Mouse (Mus musculus) liver, adult 2 months (tissue): ENCODE measurements around the gene Mta2.
"Not testable (repeated sequence)": the region's sequence is repeated elsewhere in the genome, so short reads cannot be mapped to it uniquely, and the experiment has no call there.

Experiments
- CTCF ChIP-seq: fragments of 200-500 bp; IDR thresholded peaks from 2 replicates; pipeline ENCODE4 v1.5.1; 2011; ENCODE audit warnings: low read depth, low read length, control low read depth
- POLR2A ChIP-seq: fragments of 200-500 bp; IDR thresholded peaks from 2 replicates; pipeline ENCODE4 v1.6.1; 2011; ENCODE audit warnings: low read length, control low read depth; ENCODE audit not compliant: insufficient read depth; ENCODE audit errors: extremely low read depth

DNA sequence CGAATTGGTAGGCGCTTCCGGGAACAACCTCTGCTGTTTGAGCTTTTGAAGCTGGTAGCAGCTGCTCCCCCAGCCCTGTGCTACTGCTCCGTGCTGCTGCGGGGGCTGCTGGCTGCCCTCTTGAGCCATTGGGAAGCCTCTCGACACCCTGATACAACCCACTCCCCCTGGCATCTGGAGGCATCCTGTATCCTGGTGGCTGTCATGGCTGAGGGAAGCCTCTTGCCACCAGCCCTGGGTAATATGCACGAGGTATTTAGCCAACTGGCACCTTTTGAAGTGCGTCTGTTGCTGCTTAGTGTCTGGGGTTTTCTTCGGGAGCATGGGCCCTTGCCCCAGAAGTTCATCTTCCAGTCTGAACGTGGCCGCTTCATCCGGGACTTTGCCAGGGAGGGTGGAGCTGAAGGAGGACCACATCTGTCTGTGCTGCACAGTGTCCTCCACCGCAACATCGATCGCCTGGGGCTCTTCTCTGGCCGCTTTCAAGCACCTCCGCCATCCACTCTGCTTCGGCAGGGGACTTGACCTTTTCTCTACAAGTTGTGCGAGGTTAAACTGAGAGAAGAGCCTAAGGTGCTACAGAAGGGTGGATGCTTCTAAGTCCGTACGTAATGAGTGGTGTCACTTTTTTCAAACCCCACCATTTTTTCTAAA lies 44.3 kb upstream of the Mta2 start:
- not testable (repeated sequence) for TF ChIP-seq POLR2A, CTCF
